Mouse (Mus musculus) stomach, postnatal 0 days (tissue): ENCODE data around the gene Cpm.

Experiments used
- CTCF ChIP-seq: IDR thresholded peaks from 2 replicates; pipeline ENCODE4 v1.5.1; 2016; ENCODE audit warnings: antibody characterized with exemption, low read depth, mild to moderate bottlenecking, moderate library complexity
- EP300 ChIP-seq: optimal IDR thresholded peaks from 2 replicates; pipeline ENCODE3; 2016; ENCODE audit warnings: antibody characterized with exemption

DNA sequence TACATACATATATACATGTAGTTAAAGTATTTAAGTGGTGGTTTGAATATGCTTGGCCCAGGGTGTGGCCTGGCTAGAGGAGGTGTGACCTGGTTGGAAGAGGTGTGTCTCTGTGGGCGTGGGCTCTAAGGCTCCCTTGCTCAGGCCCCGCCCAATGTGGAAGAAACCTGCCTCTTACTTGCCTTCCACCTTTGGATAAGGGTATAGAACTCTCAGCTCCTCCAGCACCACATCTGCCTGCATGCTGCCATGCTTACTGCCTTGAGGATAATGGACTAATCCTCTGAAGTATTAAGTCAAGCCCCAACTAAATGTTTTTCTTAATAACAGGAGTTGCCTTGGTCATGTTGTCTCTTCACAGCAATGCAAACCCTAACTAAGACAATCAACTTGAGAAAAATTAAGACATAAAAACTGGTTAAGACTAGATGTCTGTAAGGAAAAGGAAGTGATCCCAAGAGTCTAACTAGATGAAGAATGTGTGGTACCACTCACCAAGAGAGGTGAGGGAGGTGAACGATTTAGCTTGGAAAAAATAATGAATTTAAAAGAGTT is 68.3 kb downstream of the Cpm start:
- TF ChIP-seq CTCF (no peak), EP300 (no peak)
